Mouse (Mus musculus): ENCODE measurements around the gene Polk. TPM values are rescaled to one million over a fixed set of nuclear protein-coding genes. Genes with fewer than 3 reads are reported as not detected.
A peak's percentile ranks its signal among the peaks of the same experiment; 100 is the strongest.

Gene Polk
- total RNA-seq (2021), result 26.6 and 33.3 TPM in 2 replicates
- long read RNA-seq, experiment 1, full-length matches to known transcripts, result 4 of 8 reads
- long read RNA-seq, experiment 1, partial matches to known transcripts, result 2 of 8 reads
- long read RNA-seq, experiment 1, other reads (novel, unspliced or antisense), result 2 of 8 reads
- long read RNA-seq, experiment 2, full-length matches to known transcripts, result 5 of 7 reads
- long read RNA-seq, experiment 2, partial matches to known transcripts, result 1 of 7 reads
- long read RNA-seq, experiment 2, other reads (novel, unspliced or antisense), result 1 of 7 reads

DNA sequence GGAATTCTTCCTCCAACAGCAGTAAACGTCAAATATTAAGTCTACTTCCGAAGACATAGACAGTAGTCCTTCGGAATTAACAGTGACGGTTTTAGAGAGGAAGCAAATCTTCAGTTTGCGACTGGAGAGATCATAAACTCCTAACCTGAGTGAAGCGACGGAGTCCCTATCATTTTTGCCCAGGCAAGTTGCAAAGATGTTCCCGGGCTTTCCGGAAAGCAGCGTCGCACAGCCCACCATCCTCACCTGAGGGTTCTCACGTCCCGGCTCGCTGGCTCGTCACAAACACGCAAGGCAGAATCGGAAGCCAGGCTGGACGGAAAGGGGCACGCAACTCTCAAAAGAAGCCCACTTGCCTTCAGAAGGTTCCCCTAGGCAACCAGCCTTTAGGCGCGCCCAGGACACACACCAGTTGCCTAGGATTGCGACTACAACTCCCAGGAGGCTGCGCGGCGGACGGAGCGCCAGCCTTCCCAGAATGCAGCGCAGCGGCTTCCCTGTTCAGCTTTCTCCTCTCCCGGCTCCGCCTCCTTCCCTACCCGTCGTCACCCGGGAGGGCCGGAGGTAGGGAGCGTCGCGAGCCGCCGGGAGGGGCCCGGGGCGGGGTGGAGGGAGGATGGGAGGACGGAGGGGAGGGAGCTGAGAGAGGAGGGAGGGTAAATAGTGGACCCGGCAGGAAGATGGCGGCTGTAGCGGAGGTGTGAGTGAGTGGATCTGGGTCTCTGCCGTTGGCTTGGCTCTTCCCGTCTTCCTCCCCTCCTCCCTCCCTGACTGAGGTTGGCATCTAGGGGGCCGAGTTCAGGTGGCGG, at the start of gene Polk, which contains the start of gene Col4a3bp:
Polk (minus strand) TSS at position 499 of the 809 bp plus-strand sequence.
Col4a3bp (plus strand) TSS at position 538 of the 809 bp plus-strand sequence.
- DNase-seq, result peak; percentile 98

- no peak for DNase-seq
Observed at GRCm38 (mm10) chr13:96588642-96589041, 46.3 kb upstream of the Polk start.

DNA sequence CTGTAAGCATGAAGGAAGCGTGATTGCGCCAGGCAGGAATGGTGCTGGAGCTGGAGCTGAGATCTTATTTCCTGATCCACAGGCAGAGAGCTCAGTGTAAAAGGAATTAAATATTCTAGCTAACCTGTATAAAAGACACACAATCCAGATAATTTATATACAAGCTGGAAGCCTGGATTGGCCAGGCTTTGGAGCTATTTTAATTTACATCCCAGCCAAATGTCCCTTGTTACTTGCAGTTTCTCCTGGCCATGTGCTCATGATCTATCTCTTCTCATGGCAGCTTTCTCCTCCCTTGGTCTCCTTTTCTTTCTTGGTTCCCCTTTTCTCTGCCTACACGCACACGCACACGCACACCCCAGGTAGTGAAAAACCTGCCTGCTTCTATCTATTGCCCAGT, 44.2 kb upstream of the Polk start:
- DNase-seq, result no peak

DNA sequence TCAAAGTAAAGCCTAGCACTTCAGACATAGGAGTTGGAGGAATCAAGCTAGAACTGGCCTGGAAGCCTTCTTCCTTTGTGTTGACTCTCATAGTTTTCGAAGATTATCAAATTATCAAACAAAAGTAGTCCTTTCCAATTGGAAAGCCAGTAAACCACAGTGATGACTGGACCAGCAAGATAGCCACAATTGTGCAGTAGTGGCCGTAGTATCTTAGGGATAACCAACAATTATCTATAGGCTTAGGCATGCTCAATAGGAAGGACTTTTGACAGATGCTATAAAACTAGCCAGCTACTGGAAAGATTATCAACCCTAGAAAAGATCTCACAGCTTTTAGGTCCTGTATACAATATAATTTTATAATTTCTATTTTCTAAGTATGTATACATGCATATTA, 41.8 kb upstream of the Polk start:
- DNase-seq, result no peak

DNA sequence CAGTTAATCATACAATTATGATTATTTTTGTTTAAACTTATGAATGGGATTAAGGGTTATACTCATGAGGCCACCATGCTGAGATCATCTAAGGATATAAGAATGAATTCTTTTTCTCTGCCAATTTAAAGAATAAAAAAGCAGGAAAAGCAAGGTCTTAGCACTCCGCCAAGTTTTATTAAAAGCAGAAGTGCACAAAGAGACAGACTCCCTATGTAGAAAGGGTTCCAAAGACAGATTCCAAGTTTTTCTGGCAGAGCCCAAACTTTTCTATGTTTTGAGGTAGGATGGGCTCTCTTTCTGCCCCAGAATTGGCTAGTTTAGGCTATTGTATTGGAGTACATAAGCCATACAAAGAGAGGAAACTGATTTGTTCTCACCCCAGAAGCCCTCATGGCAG, 37.6 kb upstream of the Polk start:
- no peak for DNase-seq

- DNase-seq, result no peak
Observed at GRCm38 (mm10) chr13:96579104-96579503, 36.7 kb upstream of the Polk start.

DNA sequence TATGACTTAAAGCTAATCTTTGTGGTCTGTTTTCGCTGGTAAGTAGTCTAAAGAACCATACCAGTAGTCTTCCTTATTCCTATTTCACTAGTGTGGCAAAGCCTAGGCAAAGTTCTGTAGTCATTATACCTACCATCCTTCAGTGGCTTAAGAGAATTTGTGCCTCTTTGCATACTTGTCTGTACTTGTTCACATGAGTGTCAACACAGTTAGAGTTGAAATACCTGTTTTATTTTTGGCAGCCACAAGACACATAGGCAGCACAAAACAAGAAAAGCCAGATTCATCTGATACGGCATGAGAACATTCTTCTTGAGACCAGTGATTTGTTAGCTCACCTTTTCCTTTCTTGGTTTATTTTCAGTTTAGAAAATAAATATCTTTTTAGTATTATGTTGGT, 31.8 kb upstream of the Polk start:
- DNase-seq, result no peak

DNA sequence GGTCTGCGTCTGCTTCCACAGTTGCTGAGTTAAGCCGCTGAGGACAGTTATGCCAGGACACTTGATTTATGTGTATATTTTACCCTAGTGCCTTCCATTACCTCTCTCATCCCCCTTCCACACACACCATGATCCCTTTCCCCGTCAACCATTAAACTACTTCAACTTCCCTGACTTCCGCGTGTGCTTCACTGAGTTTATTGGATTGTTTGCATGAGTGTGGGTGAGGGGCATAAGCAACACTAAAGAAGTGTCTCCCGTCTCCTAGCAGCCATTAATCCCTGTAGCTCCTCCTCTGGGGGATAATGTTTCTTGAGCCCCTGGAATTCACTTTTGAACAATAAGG, 28.6 kb upstream of the Polk start:
- DNase-seq, result no peak

DNA sequence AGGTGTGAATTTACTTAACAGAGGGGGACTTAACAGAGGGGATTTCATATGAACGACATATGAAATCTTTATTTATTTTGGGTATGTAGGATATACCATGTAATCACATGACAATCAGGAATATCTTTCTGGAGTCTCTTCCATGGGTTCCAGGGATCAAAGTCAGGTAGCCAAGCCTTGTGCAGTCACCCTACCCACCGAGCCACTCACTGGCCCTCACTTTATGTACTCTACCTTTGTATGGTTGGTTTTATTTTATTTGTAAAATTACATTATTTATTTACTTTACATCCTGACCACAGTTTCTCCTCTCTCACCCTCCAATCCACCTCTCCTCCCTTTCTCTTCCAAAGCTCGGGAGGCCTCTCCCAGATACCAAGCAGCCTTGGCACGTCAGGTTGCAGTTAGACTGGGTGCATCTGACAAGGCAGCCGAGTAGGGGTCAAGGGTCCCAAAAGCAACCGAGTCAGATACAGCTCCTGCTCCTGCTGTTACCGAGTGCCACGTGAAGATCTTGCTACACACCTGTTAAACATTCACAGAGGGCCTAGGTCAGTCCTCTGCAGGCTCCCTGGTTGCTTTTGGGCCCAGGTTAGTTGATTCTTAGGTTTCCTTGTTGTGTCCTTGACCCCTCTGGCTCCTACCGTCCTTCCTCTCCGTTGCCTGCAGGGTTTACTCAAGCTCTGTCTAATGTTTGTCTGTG, 28.1 kb upstream of the Polk start:
- peak; percentile 14 for DNase-seq

GRCm38 (mm10) chr13:96567977-96568376, 25.6 kb upstream of the Polk start:
- no peak for DNase-seq

GRCm38 (mm10) chr13:96555099-96555498, 12.7 kb upstream of the Polk start:
- no peak for DNase-seq

DNA sequence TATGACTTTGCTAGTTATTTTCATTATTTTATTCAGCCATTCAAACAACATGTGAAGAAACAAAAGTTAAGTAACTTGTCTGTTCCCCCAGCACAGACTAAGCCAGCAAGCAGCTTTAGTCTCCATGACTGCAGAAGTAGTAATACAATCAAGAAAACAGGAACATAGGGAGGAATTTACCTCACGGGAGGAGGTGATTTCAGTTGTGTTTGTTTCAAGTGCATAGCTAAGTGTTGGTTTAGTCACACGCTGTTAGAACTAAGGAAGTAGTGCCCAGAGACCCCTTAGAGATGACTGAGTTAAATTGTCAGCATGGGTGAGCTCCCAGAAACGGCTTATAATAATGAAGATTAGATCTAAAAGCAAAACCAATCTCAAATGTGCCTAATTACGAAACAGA, 5.6 kb upstream of the Polk start:
- no peak for DNase-seq

GRCm38 (mm10) chr13:96547250-96547649, 4.9 kb upstream of the Polk start:
- DNase-seq, result no peak

GRCm38 (mm10) chr13:96544506-96544905, 2.1 kb upstream of the Polk start:
- DNase-seq, result no peak

DNA sequence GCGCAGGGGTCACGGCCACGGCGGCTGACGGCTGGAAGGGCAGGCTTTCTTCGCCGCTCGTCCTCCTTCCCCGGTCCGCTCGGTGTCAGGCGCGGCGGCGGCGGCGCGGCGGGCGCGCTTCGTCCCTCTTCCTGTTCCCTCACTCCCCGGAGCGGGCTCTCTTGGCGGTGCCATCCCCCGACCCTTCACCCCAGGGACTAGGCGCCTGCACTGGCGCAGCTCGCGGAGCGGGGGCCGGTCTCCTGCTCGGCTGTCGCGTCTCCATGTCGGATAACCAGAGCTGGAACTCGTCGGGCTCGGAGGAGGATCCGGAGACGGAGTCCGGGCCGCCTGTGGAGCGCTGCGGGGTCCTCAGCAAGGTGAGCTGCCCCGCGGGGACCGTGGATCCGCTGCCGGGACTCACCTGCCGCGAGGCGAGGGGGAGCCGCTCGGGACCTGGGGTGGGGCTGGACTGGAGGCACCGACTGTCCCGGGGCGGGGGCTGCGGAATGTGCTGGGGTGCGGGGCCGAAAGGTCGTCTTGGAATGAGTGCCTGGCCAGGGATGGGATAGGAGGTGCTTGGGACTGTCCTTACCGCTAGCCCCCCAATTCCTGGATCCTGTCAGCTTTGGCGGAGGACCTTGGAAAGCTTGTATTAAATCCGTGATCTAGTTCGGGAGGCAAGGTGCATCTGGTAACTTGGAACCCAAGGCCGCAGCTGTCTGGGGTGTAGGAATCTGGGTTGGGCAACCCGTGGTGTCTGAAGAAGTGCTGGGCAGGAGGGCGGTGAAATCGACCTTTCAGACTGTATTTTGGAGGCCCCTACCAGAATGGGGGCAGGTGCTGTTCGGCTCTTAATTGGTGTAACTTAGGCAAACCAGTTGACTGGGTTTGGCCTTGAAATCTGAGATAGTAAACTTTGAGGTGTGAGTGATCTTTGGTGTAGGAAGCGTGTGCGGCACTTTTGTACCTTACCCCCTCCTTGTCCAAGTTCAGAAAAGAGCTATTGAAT, 817 bp upstream of the Polk start:
- DNase-seq, result peak; percentile 73

DNA sequence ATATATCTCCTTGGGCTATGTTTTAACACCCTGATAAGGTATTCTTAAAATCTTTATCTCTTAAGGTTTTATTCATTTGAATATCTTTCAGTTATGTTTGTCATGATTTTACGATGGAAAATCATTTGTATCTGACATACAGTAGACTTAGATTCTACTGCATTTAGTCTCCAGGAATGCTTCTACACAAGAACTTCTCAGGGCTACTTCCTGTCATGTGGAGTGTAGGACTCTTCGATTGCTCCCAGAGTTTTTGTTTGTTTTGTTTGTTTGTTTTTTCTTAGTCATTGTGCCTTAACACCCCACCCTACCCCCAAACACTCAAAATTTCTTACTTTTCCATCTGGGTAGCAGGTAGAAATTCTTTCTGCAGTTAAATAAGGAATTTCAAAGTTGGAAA, 998 bp downstream of the Polk start:
- DNase-seq, result no peak

- no peak for DNase-seq
Observed at GRCm38 (mm10) chr13:96538103-96538502, 4.3 kb downstream of the Polk start.

- DNase-seq, result no peak
Observed at GRCm38 (mm10) chr13:96536821-96537572, 5.4 kb downstream of the Polk start.

DNA sequence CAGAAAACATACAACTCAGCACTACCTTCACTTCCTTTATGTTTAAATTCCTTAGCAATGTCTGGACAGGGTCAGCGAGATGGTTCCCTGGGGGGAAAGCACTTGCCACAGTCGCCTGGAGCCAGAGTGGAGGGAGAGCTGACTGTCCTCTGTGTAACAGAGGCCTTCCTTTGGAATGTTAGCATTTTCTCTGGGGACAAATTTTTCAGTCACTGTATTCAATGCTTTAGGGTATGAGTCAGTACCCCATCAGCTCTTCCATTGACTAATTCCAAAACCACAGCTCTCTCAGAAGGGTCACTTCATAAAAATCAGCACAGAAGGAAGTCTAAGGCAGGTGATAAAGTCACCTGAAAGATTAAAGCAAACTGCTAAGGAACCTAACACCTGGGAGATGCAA, 8.6 kb downstream of the Polk start:
- no peak for DNase-seq

GRCm38 (mm10) chr13:96532176-96532575, 10.2 kb downstream of the Polk start:
- no peak for DNase-seq

DNA sequence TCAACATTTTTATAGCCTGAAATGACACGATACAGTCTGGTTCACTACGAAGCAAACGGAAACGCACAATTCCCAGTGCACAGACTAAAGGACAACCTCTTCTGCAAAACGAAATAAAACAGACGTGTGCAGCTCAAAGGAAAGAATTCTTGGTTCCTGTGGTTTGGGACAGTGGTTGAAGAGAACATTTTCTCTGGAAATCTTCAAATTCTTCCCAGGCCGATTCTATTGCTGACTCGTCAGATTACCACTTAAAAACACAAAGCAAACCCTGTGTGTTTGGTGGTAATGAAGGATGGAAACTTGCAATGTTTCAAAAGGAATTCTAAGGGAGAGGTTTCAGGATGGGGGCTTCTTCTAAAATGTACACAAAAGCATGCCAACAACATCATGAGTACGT, 12.3 kb downstream of the Polk start:
- DNase-seq, result no peak
